Mouse (Mus musculus) ES-Bruce4 (cell line): ENCODE measurements around the gene Sbk2.

Experiments used
- CTCF ChIP-seq: IDR thresholded peaks from one replicate; pipeline ENCODE4 v1.8.1; 2011; ENCODE audit warnings: low read depth, low read length
- EP300 ChIP-seq: IDR thresholded peaks from 2 replicates; pipeline ENCODE4 v1.6.1; 2011; ENCODE audit warnings: low read depth, low read length; ENCODE audit not compliant: insufficient read depth
- POLR2A ChIP-seq: IDR thresholded peaks from one replicate; pipeline ENCODE4 v1.8.1; 2011; ENCODE audit warnings: low read length; ENCODE audit not compliant: insufficient read depth

DNA sequence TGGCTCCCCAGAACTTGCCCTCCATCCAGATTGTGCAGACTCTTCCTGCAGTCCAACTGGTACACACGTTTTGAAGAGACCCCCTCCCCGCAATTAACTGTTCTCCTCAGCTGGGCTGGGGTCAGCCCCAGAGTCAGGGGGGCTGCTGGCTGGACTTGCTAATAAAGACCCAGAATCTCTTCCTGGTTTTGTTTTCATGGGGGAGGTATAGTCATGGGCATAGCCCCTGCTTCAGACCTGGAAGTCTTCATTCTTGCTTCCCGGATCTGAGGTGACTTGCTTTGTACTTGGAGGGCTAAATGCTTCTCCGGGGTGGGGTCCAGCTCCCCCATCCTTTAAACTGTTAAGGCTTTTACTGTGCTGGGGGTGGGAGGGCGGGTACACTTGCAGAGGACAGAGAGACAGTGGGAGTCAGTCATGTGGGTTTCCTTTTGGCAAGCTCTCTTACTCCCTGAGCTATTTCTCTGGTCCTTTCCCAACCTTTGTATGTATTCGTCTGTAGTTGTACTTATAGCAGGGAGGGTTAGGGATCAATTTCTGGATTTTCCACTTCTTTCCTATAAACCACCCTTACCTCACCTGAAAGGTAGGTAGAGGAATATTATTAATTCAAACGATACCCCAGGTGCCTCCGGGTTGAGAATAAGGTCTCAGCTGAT is 42.3 kb downstream of the Sbk2 start, which contains the start of gene Nat14:
- TF ChIP-seq EP300 (no peak), CTCF (no peak), POLR2A (no peak)
